Mouse (Mus musculus): ENCODE measurements around the gene Spryd3. TPM values are rescaled to one million over a fixed set of nuclear protein-coding genes. Genes with fewer than 3 reads are reported as not detected.
A peak's percentile ranks its signal among the peaks of the same experiment; 100 is the strongest.

Spryd3 gene
- total and polyA plus RNA-seq, 3 experiments = 13.4 to 23.1 (median 14.2) TPM

GRCm38 (mm10) chr15:102092222-102092621 lies 43.8 kb downstream of the Spryd3 start:
- H3K27me3 ChIP-seq (ENCODE audit: control insufficient read depth, insufficient read depth, low read length) = no peaks in the 10 kb centered on the region
- 92% methylated on average over 4 of the region's 4 CpGs for WGBS
- H3K36me3 ChIP-seq (ENCODE audit: control insufficient read depth, insufficient read depth, low read length) = peaks cover 51% of the 10 kb centered on the region
- H3K4me3 ChIP-seq = no peak overlapping the region
- H3K9ac ChIP-seq (ENCODE audit: low read depth, low read length) = no peak overlapping the region
- peaks cover 17% of the 10 kb centered on the region for H3K4me1 ChIP-seq (ENCODE audit: control insufficient read depth, insufficient read depth, low read length)
- H3K79me2 ChIP-seq (replicated peaks; ENCODE audit: control insufficient read depth, insufficient read depth, low read length) = peaks cover 1% of the 10 kb centered on the region; the same call in 1 of the 2 replicates
- H3K27ac ChIP-seq = no peak overlapping the region
- TF ChIP-seq POLR2A (IDR thresholded peaks at IDR 0.05; ENCODE audit: insufficient read depth, low read depth, low read length) = no peak
- no peak for TF ChIP-seq EP300 (IDR thresholded peaks at IDR 0.05; ENCODE audit: insufficient read depth, low read depth, low read length)
- TF ChIP-seq CTCF (IDR thresholded peaks at IDR 0.05) = no peak
- no peak for DNase-seq
- intact Hi-C loops (cut with DNase I) = loop anchor here (1.0 kb wide), 1 partner anchor 55 kb away; no protein-coding TSS in a partner anchor

GRCm38 (mm10) chr15:102091688-102092087 lies 44.3 kb downstream of the Spryd3 start:
- Histone ChIP-seq H3K9ac (ENCODE audit: low read depth, low read length) (no peak overlapping the region), H3K36me3 (ENCODE audit: control insufficient read depth, insufficient read depth, low read length) (peaks cover 51% of the 10 kb centered on the region), H3K4me3 (no peak overlapping the region), H3K79me2 (replicated peaks; ENCODE audit: control insufficient read depth, insufficient read depth, low read length) (peaks cover 1% of the 10 kb centered on the region; the same call in 1 of the 2 replicates), H3K27me3 (ENCODE audit: control insufficient read depth, insufficient read depth, low read length) (no peaks in the 10 kb centered on the region), H3K4me1 (ENCODE audit: control insufficient read depth, insufficient read depth, low read length) (peaks cover 15% of the 10 kb centered on the region), H3K27ac (no peak overlapping the region)
- TF ChIP-seq CTCF (IDR thresholded peaks at IDR 0.05) = no peak
- no peak for DNase-seq
- intact Hi-C loops (cut with DNase I) = loop anchor here (1.0 kb wide), 1 partner anchor 56 kb away; no protein-coding TSS in a partner anchor
- WGBS = 47% methylated on average over 1 of the region's 1 CpGs

GRCm38 (mm10) chr15:102091063-102091679 lies 44.9 kb downstream of the Spryd3 start:
- intact Hi-C loops (cut with DNase I) = no loop called here
- no peak for TF ChIP-seq POLR2A (IDR thresholded peaks at IDR 0.05; ENCODE audit: insufficient read depth, low read depth, low read length)
- no peak for TF ChIP-seq CTCF (IDR thresholded peaks at IDR 0.05)
- no peak for TF ChIP-seq EP300 (IDR thresholded peaks at IDR 0.05; ENCODE audit: insufficient read depth, low read depth, low read length)
- 39% methylated on average over 12 of the region's 12 CpGs for WGBS
- Histone ChIP-seq H3K79me2 (replicated peaks; ENCODE audit: control insufficient read depth, insufficient read depth, low read length) (peaks cover 1% of the 10 kb centered on the region; the same call in 1 of the 2 replicates), H3K4me3 (no peak overlapping the region), H3K9ac (ENCODE audit: low read depth, low read length) (no peak overlapping the region), H3K36me3 (ENCODE audit: control insufficient read depth, insufficient read depth, low read length) (peaks cover 51% of the 10 kb centered on the region), H3K27ac (no peak overlapping the region), H3K4me1 (ENCODE audit: control insufficient read depth, insufficient read depth, low read length) (peaks cover 12% of the 10 kb centered on the region), H3K27me3 (ENCODE audit: control insufficient read depth, insufficient read depth, low read length) (no peaks in the 10 kb centered on the region)
- DNase-seq = peak in 1 of 2 experiments; percentile 24

- Histone ChIP-seq H3K79me2 (replicated peaks; ENCODE audit: control insufficient read depth, insufficient read depth, low read length) (peaks cover 1% of the 10 kb centered on the region; the same call in 1 of the 2 replicates), H3K4me1 (ENCODE audit: control insufficient read depth, insufficient read depth, low read length) (peaks cover 10% of the 10 kb centered on the region), H3K36me3 (ENCODE audit: control insufficient read depth, insufficient read depth, low read length) (peaks cover 44% of the 10 kb centered on the region), H3K4me3 (no peak overlapping the region), H3K9ac (ENCODE audit: low read depth, low read length) (no peak overlapping the region), H3K27me3 (ENCODE audit: control insufficient read depth, insufficient read depth, low read length) (no peaks in the 10 kb centered on the region), H3K27ac (no peak overlapping the region)
- intact Hi-C loops (cut with DNase I) = no loop called here
- no peak for TF ChIP-seq EP300 (IDR thresholded peaks at IDR 0.05; ENCODE audit: insufficient read depth, low read depth, low read length)
- TF ChIP-seq CTCF (IDR thresholded peaks at IDR 0.05) = no peak
- no peak for TF ChIP-seq POLR2A (IDR thresholded peaks at IDR 0.05; ENCODE audit: insufficient read depth, low read depth, low read length)
- 47% methylated on average over 12 of the region's 12 CpGs for WGBS
- DNase-seq = peak in 1 of 2 experiments; percentile 18
These were observed 46.0 kb downstream of the Spryd3 start for GRCm38 (mm10) chr15:102089914-102090585.

GRCm38 (mm10) chr15:102083028-102083427 lies 53.0 kb downstream of the Spryd3 start:
- DNase-seq = no peak
- intact Hi-C loops (cut with DNase I) = no loop called here
- H3K9ac ChIP-seq (ENCODE audit: low read depth, low read length) = no peak overlapping the region
- H3K36me3 ChIP-seq (ENCODE audit: control insufficient read depth, insufficient read depth, low read length) = peaks cover 6% of the 10 kb centered on the region
- H3K79me2 ChIP-seq (replicated peaks; ENCODE audit: control insufficient read depth, insufficient read depth, low read length) = peaks cover 3% of the 10 kb centered on the region; the same call in 1 of the 2 replicates
- TF ChIP-seq CTCF (IDR thresholded peaks at IDR 0.05) (no peak), EP300 (IDR thresholded peaks at IDR 0.05; ENCODE audit: insufficient read depth, low read depth, low read length) (no peak), POLR2A (IDR thresholded peaks at IDR 0.05; ENCODE audit: insufficient read depth, low read depth, low read length) (no peak)
- no peaks in the 10 kb centered on the region for H3K27me3 ChIP-seq (ENCODE audit: control insufficient read depth, insufficient read depth, low read length)
- no peaks in the 10 kb centered on the region for H3K4me1 ChIP-seq (ENCODE audit: control insufficient read depth, insufficient read depth, low read length)
- 71% methylated on average over 4 of the region's 4 CpGs for WGBS
- no peak overlapping the region for H3K27ac ChIP-seq
- H3K4me3 ChIP-seq = no peak overlapping the region

- Histone ChIP-seq H3K9ac (ENCODE audit: low read depth, low read length) (no peak overlapping the region), H3K4me3 (no peak overlapping the region), H3K36me3 (ENCODE audit: control insufficient read depth, insufficient read depth, low read length) (peaks cover 6% of the 10 kb centered on the region), H3K27me3 (ENCODE audit: control insufficient read depth, insufficient read depth, low read length) (no peaks in the 10 kb centered on the region), H3K79me2 (replicated peaks; ENCODE audit: control insufficient read depth, insufficient read depth, low read length) (peaks cover 3% of the 10 kb centered on the region; the same call in 1 of the 2 replicates), H3K27ac (no peak overlapping the region), H3K4me1 (ENCODE audit: control insufficient read depth, insufficient read depth, low read length) (no peaks in the 10 kb centered on the region)
- DNase-seq = no peak
- no peak for TF ChIP-seq POLR2A (IDR thresholded peaks at IDR 0.05; ENCODE audit: insufficient read depth, low read depth, low read length)
- TF ChIP-seq CTCF (IDR thresholded peaks at IDR 0.05) = no peak
- no peak for TF ChIP-seq EP300 (IDR thresholded peaks at IDR 0.05; ENCODE audit: insufficient read depth, low read depth, low read length)
- intact Hi-C loops (cut with DNase I) = no loop called here
- WGBS = 86% methylated on average over 4 of the region's 4 CpGs
These were observed 53.9 kb downstream of the Spryd3 start for GRCm38 (mm10) chr15:102082148-102082547.
